Mouse (Mus musculus): Measurements from ENCODE around the gene Bcl2l2. TPM values are rescaled to one million over a fixed set of nuclear protein-coding genes. Genes with fewer than 3 reads are reported as not detected.

Bcl2l2 gene
- total RNA-seq, 2 experiments from 2014 or later = 9.9 to 13.5 TPM

GRCm38 (mm10) chr14:54885309-54885708, 2.1 kb downstream of the Bcl2l2 start:
- ATAC-seq (replicated peaks; ENCODE audit: poor library complexity, severe bottlenecking) = no peak

- no peak for ATAC-seq (replicated peaks; ENCODE audit: poor library complexity, severe bottlenecking)
Measured at GRCm38 (mm10) chr14:54892200-54892599, 9.0 kb downstream of the Bcl2l2 start, which contains the start of gene Pabpn1. Gene Pabpn1, plus strand, starts transcription at chr14:54892500.

- ATAC-seq (replicated peaks; ENCODE audit: poor library complexity, severe bottlenecking) = peak; percentile 98
Measured at GRCm38 (mm10) chr14:54893651-54894181, 10.5 kb downstream of the Bcl2l2 start.

GRCm38 (mm10) chr14:54894296-54895151, 11.3 kb downstream of the Bcl2l2 start:
- ATAC-seq (replicated peaks; ENCODE audit: poor library complexity, severe bottlenecking) = peak; percentile 18; the same call in 1 of the 2 replicates

GRCm38 (mm10) chr14:54897445-54897844, 14.3 kb downstream of the Bcl2l2 start:
- ATAC-seq (replicated peaks; ENCODE audit: poor library complexity, severe bottlenecking) = no peak

- ATAC-seq (replicated peaks; ENCODE audit: poor library complexity, severe bottlenecking) = peak; percentile 88
Measured at GRCm38 (mm10) chr14:54900383-54900782, 17.2 kb downstream of the Bcl2l2 start.

- ATAC-seq (replicated peaks; ENCODE audit: poor library complexity, severe bottlenecking) = no peak
Measured at GRCm38 (mm10) chr14:54903641-54904040, 20.5 kb downstream of the Bcl2l2 start.

- ATAC-seq (replicated peaks; ENCODE audit: poor library complexity, severe bottlenecking) = peak; percentile 64
Measured at GRCm38 (mm10) chr14:54908682-54909081, 25.5 kb downstream of the Bcl2l2 start.

- ATAC-seq (replicated peaks; ENCODE audit: poor library complexity, severe bottlenecking) = peak; percentile 16; the same call in 1 of the 2 replicates
Measured at GRCm38 (mm10) chr14:54912109-54912850, 29.1 kb downstream of the Bcl2l2 start.

- ATAC-seq (replicated peaks; ENCODE audit: poor library complexity, severe bottlenecking) = peak; percentile 51; the same call in 1 of the 2 replicates
Measured at GRCm38 (mm10) chr14:54912886-54913285, 29.7 kb downstream of the Bcl2l2 start, which contains the start of gene Slc22a17. Gene Slc22a17, minus strand, starts transcription at chr14:54913132.

GRCm38 (mm10) chr14:54913343-54913742, 30.2 kb downstream of the Bcl2l2 start:
- ATAC-seq (replicated peaks; ENCODE audit: poor library complexity, severe bottlenecking) = no peak

- no peak for ATAC-seq (replicated peaks; ENCODE audit: poor library complexity, severe bottlenecking)
Measured at GRCm38 (mm10) chr14:54920076-54920685, 37.0 kb downstream of the Bcl2l2 start.

- ATAC-seq (replicated peaks; ENCODE audit: poor library complexity, severe bottlenecking) = no peak
Measured at GRCm38 (mm10) chr14:54924641-54925348, 41.6 kb downstream of the Bcl2l2 start.

GRCm38 (mm10) chr14:54925349-54926342, 42.5 kb downstream of the Bcl2l2 start, which contains the start of gene Efs:
Gene Efs, minus strand, starts transcription at chr14:54926126.
- ATAC-seq (replicated peaks; ENCODE audit: poor library complexity, severe bottlenecking) = peak; percentile 50

GRCm38 (mm10) chr14:54926401-54927158, 43.4 kb downstream of the Bcl2l2 start:
- ATAC-seq (replicated peaks; ENCODE audit: poor library complexity, severe bottlenecking) = peak; percentile 13; the same call in 1 of the 2 replicates

GRCm38 (mm10) chr14:54927296-54927695, 44.1 kb downstream of the Bcl2l2 start:
- no peak for ATAC-seq (replicated peaks; ENCODE audit: poor library complexity, severe bottlenecking)

GRCm38 (mm10) chr14:54929801-54930200, 46.6 kb downstream of the Bcl2l2 start:
- no peak for ATAC-seq (replicated peaks; ENCODE audit: poor library complexity, severe bottlenecking)

- no peak for ATAC-seq (replicated peaks; ENCODE audit: poor library complexity, severe bottlenecking)
Measured at GRCm38 (mm10) chr14:54930431-54930830, 47.3 kb downstream of the Bcl2l2 start.

All from granulocyte monocyte progenitor cell, adult 5-6 weeks (primary cell).